Comparison of ENCODE assay signal across 30 mouse cellular contexts in genomic region chr11:115075859-115076258, GRCm38 (mm10). TPM values are rescaled to one million over a fixed set of nuclear protein-coding genes. Genes with fewer than 3 reads are reported as not detected.
DNase-seq lines count a peak whose midpoint lies in the region; ATAC-seq and TF ChIP-seq lines count a peak whose summit lies in the region.
"Had no signal": no experiment of that assay in that cellular context is flagged by ENCODE, and none has a peak within 500 bp of the region (broad histone marks: within the 10 kb centered on the region; RNA-seq: fewer than 3 reads in every experiment).

No protein-coding gene starts in this region.

- no peak for TF ChIP-seq RAD21 in MEL (IDR thresholded peaks at IDR 0.05; ENCODE audit: low read depth, low read length)

- no peaks in the 10 kb centered on the region for H3K9me3 ChIP-seq in liver, embryonic 11.5 days (ENCODE audit: control insufficient read depth, low read length)
- no peaks in the 10 kb centered on the region for H3K9me3 ChIP-seq in MEL (replicated peaks; ENCODE audit: insufficient read depth, low read length)
- no peaks in the 10 kb centered on the region for H3K9me3 ChIP-seq in liver, embryonic 13.5 days (replicated peaks)
- no peaks in the 10 kb centered on the region for H3K9me3 ChIP-seq in liver, embryonic 16.5 days (replicated peaks; ENCODE audit: control insufficient read depth, low read length)
- H3K9me3 ChIP-seq in hindbrain, embryonic 14.5 days (ENCODE audit: control insufficient read depth, low read length): no peaks in the 10 kb centered on the region
- H3K9me3 ChIP-seq: forebrain, embryonic 10.5 days; forebrain, embryonic 13.5 days; heart, embryonic 12.5 days; heart, embryonic 15.5 days; hindbrain, embryonic 12.5 days had no signal

- no peak overlapping the region for H3K9ac ChIP-seq in liver, embryonic 11.5 days (ENCODE audit: low read depth, low read length)
- no peak overlapping the region for H3K9ac ChIP-seq in MEL (ENCODE audit: control insufficient read depth, low read depth, low read length, poor library complexity, severe bottlenecking)
- no peak overlapping the region for H3K9ac ChIP-seq in liver, embryonic 13.5 days
- no peak overlapping the region for H3K9ac ChIP-seq in liver, embryonic 16.5 days (ENCODE audit: low read depth, low read length)
- H3K9ac ChIP-seq in hindbrain, embryonic 14.5 days: no peak overlapping the region
- H3K9ac ChIP-seq: forebrain, embryonic 13.5 days; forebrain, postnatal 0 days; heart, embryonic 12.5 days; heart, embryonic 15.5 days; hindbrain, embryonic 12.5 days had no signal

- H3K4me3 ChIP-seq in liver, embryonic 11.5 days (ENCODE audit: low read depth, low read length): no peak overlapping the region
- H3K4me3 ChIP-seq in MEL (ENCODE audit: control insufficient read depth in 1 of 2, insufficient read depth in 1 of 2, low read depth in 2 of 2, low read length in 2 of 2): no peak overlapping the region; a peak in 1 of 4 replicates
- no peak overlapping the region for H3K4me3 ChIP-seq in liver, embryonic 13.5 days (replicated peaks)
- no peak overlapping the region for H3K4me3 ChIP-seq in liver, embryonic 16.5 days (ENCODE audit: low read depth, low read length)
- no peak overlapping the region for H3K4me3 ChIP-seq in hindbrain, embryonic 14.5 days (replicated peaks; ENCODE audit: low read length)
- H3K4me3 ChIP-seq: forebrain, embryonic 10.5 days; forebrain, embryonic 13.5 days; gastrocnemius, adult 2 months; heart, embryonic 12.5 days; heart, embryonic 15.5 days; hindbrain, embryonic 12.5 days had no signal

- H3K27me3 ChIP-seq in liver, embryonic 11.5 days (replicated peaks; ENCODE audit: control insufficient read depth, insufficient read depth, low read length): no peaks in the 10 kb centered on the region
- H3K27me3 ChIP-seq in MEL (ENCODE audit: control insufficient read depth in 1 of 2, insufficient read depth in 2 of 2, low read length in 2 of 2): no peaks in the 10 kb centered on the region
- no peaks in the 10 kb centered on the region for H3K27me3 ChIP-seq in liver, embryonic 13.5 days
- H3K27me3 ChIP-seq in liver, embryonic 16.5 days (ENCODE audit: control insufficient read depth, insufficient read depth, low read depth, low read length): no peaks in the 10 kb centered on the region
- H3K27me3 ChIP-seq in hindbrain, embryonic 14.5 days (ENCODE audit: control insufficient read depth, insufficient read depth, low read length): peaks cover 7% of the 10 kb centered on the region; the same call in 1 of the 2 replicates
- H3K27me3 ChIP-seq: forebrain, embryonic 13.5 days; heart, embryonic 15.5 days; Patski had no signal

- peaks cover 10% of the 10 kb centered on the region for H3K4me1 ChIP-seq in liver, embryonic 11.5 days (replicated peaks; ENCODE audit: control insufficient read depth, insufficient read depth, low read length)
- peaks cover 6 to 19% of the 10 kb centered on the region in 2 experiments; a peak in 3 of 4 replicates for H3K4me1 ChIP-seq in MEL (ENCODE audit: control insufficient read depth in 1 of 2, insufficient read depth in 2 of 2, low read length in 2 of 2)
- peaks cover 36% of the 10 kb centered on the region for H3K4me1 ChIP-seq in liver, embryonic 13.5 days (replicated peaks)
- peaks cover 4% of the 10 kb centered on the region for H3K4me1 ChIP-seq in liver, embryonic 16.5 days (ENCODE audit: control insufficient read depth, low read depth, low read length)
- H3K4me1 ChIP-seq in hindbrain, embryonic 14.5 days (replicated peaks; ENCODE audit: control insufficient read depth, insufficient read depth, low read length): peaks cover 11% of the 10 kb centered on the region; the same call in 1 of the 2 replicates

- no peaks in the 10 kb centered on the region for H3K36me3 ChIP-seq in liver, embryonic 11.5 days (ENCODE audit: control insufficient read depth, insufficient read depth, low read length)
- H3K36me3 ChIP-seq in MEL (ENCODE audit: control insufficient read depth in 1 of 2, insufficient read depth in 2 of 2, low read length in 2 of 2): peaks cover 0 to 6% of the 10 kb centered on the region in 2 experiments; a peak in 1 of 4 replicates
- no peaks in the 10 kb centered on the region for H3K36me3 ChIP-seq in liver, embryonic 13.5 days
- H3K36me3 ChIP-seq in liver, embryonic 16.5 days (ENCODE audit: control insufficient read depth, insufficient read depth): no peaks in the 10 kb centered on the region
- H3K36me3 ChIP-seq in hindbrain, embryonic 14.5 days (replicated peaks; ENCODE audit: control insufficient read depth, insufficient read depth): no peaks in the 10 kb centered on the region
- H3K36me3 ChIP-seq: forebrain, embryonic 10.5 days; heart, embryonic 12.5 days; heart, embryonic 15.5 days; hindbrain, embryonic 12.5 days had no signal

- TF ChIP-seq POLR2A in MEL (IDR thresholded peaks at IDR 0.05; ENCODE audit: control insufficient read depth in 1 of 2, insufficient read depth in 1 of 2, low read depth in 1 of 2, low read length in 2 of 2, poor library complexity in 1 of 2): no peak

- TF ChIP-seq CTCF in MEL (IDR thresholded peaks at IDR 0.05 in 2 of 3, conservative IDR thresholded peaks at IDR 0.05 in 1 of 3; ENCODE audit: control insufficient read depth in 1 of 3, insufficient read depth in 1 of 3, low read depth in 2 of 3, low read length in 3 of 3, poor library complexity in 1 of 3, severe bottlenecking in 1 of 3): no peak

- intact Hi-C loops in heart, postnatal 25 days (cut with DNase I): no loop called here

- H3K4me2 ChIP-seq in liver, embryonic 11.5 days: 0 out of 2 replicates have a peak overlapping the region, but pooled peaks have one; percentile 1
- peak overlapping the region; percentile 24; the same call in 1 of the 2 replicates for H3K4me2 ChIP-seq in liver, embryonic 13.5 days
- peak overlapping the region; percentile 1; the same call in 1 of the 2 replicates for H3K4me2 ChIP-seq in liver, embryonic 16.5 days (ENCODE audit: low read depth, low read length)
- no peak overlapping the region for H3K4me2 ChIP-seq in hindbrain, embryonic 14.5 days (replicated peaks)
- H3K4me2 ChIP-seq: forebrain, embryonic 13.5 days; heart, embryonic 12.5 days; heart, embryonic 15.5 days; hindbrain, embryonic 12.5 days had no signal

- ATAC-seq in liver, embryonic 11.5 days (replicated peaks; ENCODE audit: low FRiP score): 0 out of 2 replicates have a peak, but pooled peaks have one; percentile 28
- peak; percentile 60 for ATAC-seq in liver, embryonic 13.5 days (ENCODE audit: low read depth)
- peak; percentile 58 for ATAC-seq in liver, embryonic 16.5 days (ENCODE audit: low read depth)
- no peak for ATAC-seq in hindbrain, embryonic 14.5 days (ENCODE audit: low FRiP score)
- ATAC-seq: forebrain, embryonic 13.5 days; forebrain, postnatal 0 days; hindbrain, postnatal 0 days; inflammation-experienced regulatory T-cells, adult 6 months; Patski had no signal

- 16% methylated on average over 5 of the region's 5 CpGs for WGBS in liver, embryonic 11.5 days
- 11% methylated on average over 5 of the region's 5 CpGs for WGBS in liver, embryonic 13.5 days (ENCODE audit: insufficient replicate concordance)
- 15% methylated on average over 5 of the region's 5 CpGs for WGBS in liver, embryonic 16.5 days (ENCODE audit: insufficient replicate concordance)
- WGBS in hindbrain, embryonic 14.5 days: 61% methylated on average over 5 of the region's 5 CpGs

- peak; percentile 20 to 43; a peak in 2 of 4 replicates for TF ChIP-seq EP300 in MEL (IDR thresholded peaks at IDR 0.05; ENCODE audit: low read depth in 1 of 2, low read length in 2 of 2)

- no peaks in the 10 kb centered on the region for H3K79me2 ChIP-seq in MEL (ENCODE audit: control insufficient read depth, insufficient read depth, low read length, poor library complexity)

- DNase-seq in liver, embryonic 11.5 days (ENCODE audit: low spot score): no peak
- DNase-seq in liver: no peak
- DNase-seq in MEL (ENCODE audit: low read depth, low spot score): peak; percentile 41
- no peak for DNase-seq in liver, embryonic 13.5 days
- no peak for DNase-seq in heart, postnatal 25 days (ENCODE audit: low spot score)
- DNase-seq in spleen, postnatal 4 days (ENCODE audit: low spot score in 2 of 2): no peak
- no peak for DNase-seq in hindbrain, embryonic 14.5 days (ENCODE audit: low spot score)
- DNase-seq: adrenal gland, postnatal 10 days; adrenal gland, postnatal 36 days; B cell, adult 2 months; cerebellum, adult 18-20 months; cerebellum, adult 9-10 months; cerebellum, postnatal 14 days; forebrain, postnatal 0 days; gastrocnemius, adult 2 months; gastrocnemius, postnatal 25 days; heart, adult 18-20 months; heart, postnatal 10 days had no signal

- H3K27ac ChIP-seq in liver, embryonic 11.5 days (ENCODE audit: low read depth, low read length): peak overlapping the region; percentile 51; the same call in 1 of the 2 replicates
- H3K27ac ChIP-seq in MEL (ENCODE audit: control insufficient read depth, low read depth, low read length): no peak overlapping the region
- H3K27ac ChIP-seq in liver, embryonic 13.5 days: peak overlapping the region; percentile 79
- peak overlapping the region; percentile 55 for H3K27ac ChIP-seq in liver, embryonic 16.5 days (ENCODE audit: low read length)
- H3K27ac ChIP-seq in hindbrain, embryonic 14.5 days: no peak overlapping the region
- H3K27ac ChIP-seq: forebrain, embryonic 10.5 days; forebrain, embryonic 13.5 days; gastrocnemius, adult 2 months; heart, embryonic 15.5 days; hindbrain, embryonic 12.5 days; hindbrain, postnatal 0 days had no signal

RNA-seq across cellular contexts. Expression of gene Cd300e, which starts 13.9 kb away (rescaled TPM):
- 0.33 and 0.56 TPM in 2 replicates for polyA plus RNA-seq in liver, embryonic 11.5 days (2014; fragmentation: Nextera tagmentation; extraction: Ambion mirVana)
- total RNA-seq in MEL (2012; rRNA removed): not detected in 2 replicates
- not detected for polyA plus RNA-seq in MEL (2012; ENCODE audit: insufficient read depth in 1 of 2, insufficient read length in 2 of 2, low read depth in 1 of 2, low replicate concordance in 2 of 2, missing spikeins in 1 of 2)
- polyA plus RNA-seq in liver, embryonic 13.5 days (2015; fragmentation: Nextera tagmentation; extraction: Ambion mirVana): 0.68 and 0.82 TPM in 2 replicates
- polyA plus RNA-seq in liver, embryonic 16.5 days (2015; fragmentation: Nextera tagmentation; extraction: Ambion mirVana): 0.46 and 0.79 TPM in 2 replicates
- under 1 TPM; 0.28 to 0.42 TPM for total RNA-seq in heart, postnatal 25 days (2021)
- polyA plus RNA-seq in hindbrain, embryonic 14.5 days (2014; fragmentation: Nextera tagmentation; extraction: Ambion mirVana): 0.16 TPM in 1 of 2 replicates, not detected in the other
- total RNA-seq: forebrain, postnatal 0 days; gastrocnemius, adult 2 months; gastrocnemius, postnatal 25 days; hematopoietic stem cell, adult 5-6 weeks; hindbrain, postnatal 0 days had no signal
- polyA plus RNA-seq: embryonic facial prominence, embryonic 11.5 days; forebrain, embryonic 10.5 days; forebrain, embryonic 13.5 days; forebrain, postnatal 0 days; heart, embryonic 12.5 days; heart, embryonic 15.5 days; hindbrain, embryonic 12.5 days had no signal

RNA-seq across cellular contexts. Expression of gene Rab37, which starts 15.4 kb away (rescaled TPM):
- 6.3 and 7.9 TPM in 2 replicates for polyA plus RNA-seq in liver, embryonic 11.5 days (2014; fragmentation: Nextera tagmentation; extraction: Ambion mirVana)
- total RNA-seq in MEL (2012; rRNA removed): 17.2 and 20.6 TPM in 2 replicates
- polyA plus RNA-seq in MEL (2012; ENCODE audit: insufficient read depth in 1 of 2, insufficient read length in 2 of 2, low read depth in 1 of 2, low replicate concordance in 2 of 2, missing spikeins in 1 of 2): 10 to 100 TPM in 1 of 2 experiments, not detected in 1; 14.6 TPM
- polyA plus RNA-seq in liver, embryonic 13.5 days (2015; fragmentation: Nextera tagmentation; extraction: Ambion mirVana): 3.3 and 3.6 TPM in 2 replicates
- 2.3 and 2.4 TPM in 2 replicates for polyA plus RNA-seq in liver, embryonic 16.5 days (2015; fragmentation: Nextera tagmentation; extraction: Ambion mirVana)
- under 1 TPM; 0.67 to 0.75 TPM for total RNA-seq in heart, postnatal 25 days (2021)
- 0.59 and 0.66 TPM in 2 replicates for polyA plus RNA-seq in hindbrain, embryonic 14.5 days (2014; fragmentation: Nextera tagmentation; extraction: Ambion mirVana)

RNA-seq across cellular contexts. Expression of gene Cd300ld3, which starts 27.6 kb away (rescaled TPM):
- polyA plus RNA-seq in liver, embryonic 11.5 days (2014; fragmentation: Nextera tagmentation; extraction: Ambion mirVana): not detected in 2 replicates
- not detected in 2 replicates for total RNA-seq in MEL (2012; rRNA removed)
- not detected for polyA plus RNA-seq in MEL (2012; ENCODE audit: insufficient read depth in 1 of 2, insufficient read length in 2 of 2, low read depth in 1 of 2, low replicate concordance in 2 of 2, missing spikeins in 1 of 2)
- polyA plus RNA-seq in liver, embryonic 13.5 days (2015; fragmentation: Nextera tagmentation; extraction: Ambion mirVana): not detected in 2 replicates
- polyA plus RNA-seq in liver, embryonic 16.5 days (2015; fragmentation: Nextera tagmentation; extraction: Ambion mirVana): not detected in 2 replicates
- 1 to 10 TPM; 9.0 to 9.7 TPM for total RNA-seq in heart, postnatal 25 days (2021)
- polyA plus RNA-seq in hindbrain, embryonic 14.5 days (2014; fragmentation: Nextera tagmentation; extraction: Ambion mirVana): not detected in 2 replicates
- total RNA-seq: forebrain, postnatal 0 days; hematopoietic stem cell, adult 5-6 weeks; hindbrain, postnatal 0 days had no signal
- polyA plus RNA-seq: embryonic facial prominence, embryonic 11.5 days; embryonic facial prominence, embryonic 14.5 days; forebrain, embryonic 10.5 days; forebrain, embryonic 13.5 days; forebrain, postnatal 0 days; heart, embryonic 12.5 days; heart, embryonic 15.5 days; hindbrain, embryonic 12.5 days; hindbrain, postnatal 0 days; inflammation-experienced regulatory T-cells, adult 6 months; Patski had no signal

RNA-seq across cellular contexts. Expression of gene Cd300ld5, which starts 38.3 kb away (rescaled TPM):
- polyA plus RNA-seq in liver, embryonic 11.5 days (2014; fragmentation: Nextera tagmentation; extraction: Ambion mirVana): not detected in 2 replicates
- not detected in 2 replicates for total RNA-seq in MEL (2012; rRNA removed)
- not detected for polyA plus RNA-seq in MEL (2012; ENCODE audit: insufficient read depth in 1 of 2, insufficient read length in 2 of 2, low read depth in 1 of 2, low replicate concordance in 2 of 2, missing spikeins in 1 of 2)
- polyA plus RNA-seq in liver, embryonic 13.5 days (2015; fragmentation: Nextera tagmentation; extraction: Ambion mirVana): not detected in 2 replicates
- not detected in 2 replicates for polyA plus RNA-seq in liver, embryonic 16.5 days (2015; fragmentation: Nextera tagmentation; extraction: Ambion mirVana)
- 1 to 10 TPM; 1.2 to 1.9 TPM for total RNA-seq in heart, postnatal 25 days (2021)
- polyA plus RNA-seq in hindbrain, embryonic 14.5 days (2014; fragmentation: Nextera tagmentation; extraction: Ambion mirVana): not detected in 2 replicates
- total RNA-seq: forebrain, postnatal 0 days; hematopoietic stem cell, adult 5-6 weeks; hindbrain, postnatal 0 days had no signal
- polyA plus RNA-seq: embryonic facial prominence, embryonic 11.5 days; embryonic facial prominence, embryonic 14.5 days; forebrain, embryonic 10.5 days; forebrain, embryonic 13.5 days; forebrain, postnatal 0 days; heart, embryonic 12.5 days; heart, embryonic 15.5 days; hindbrain, embryonic 12.5 days; hindbrain, postnatal 0 days; inflammation-experienced regulatory T-cells, adult 6 months; Patski had no signal

RNA-seq across cellular contexts. Expression of gene Cd300ld4, which starts 49.0 kb away (rescaled TPM):
- not detected in 2 replicates for polyA plus RNA-seq in liver, embryonic 11.5 days (2014; fragmentation: Nextera tagmentation; extraction: Ambion mirVana)
- not detected in 2 replicates for total RNA-seq in MEL (2012; rRNA removed)
- polyA plus RNA-seq in MEL (2012; ENCODE audit: insufficient read depth in 1 of 2, insufficient read length in 2 of 2, low read depth in 1 of 2, low replicate concordance in 2 of 2, missing spikeins in 1 of 2): not detected
- not detected in 2 replicates for polyA plus RNA-seq in liver, embryonic 13.5 days (2015; fragmentation: Nextera tagmentation; extraction: Ambion mirVana)
- polyA plus RNA-seq in liver, embryonic 16.5 days (2015; fragmentation: Nextera tagmentation; extraction: Ambion mirVana): not detected in 2 replicates
- total RNA-seq in heart, postnatal 25 days (2021): under 1 TPM in 1 of 2 experiments, not detected in 1; 0.50 TPM
- not detected in 2 replicates for polyA plus RNA-seq in hindbrain, embryonic 14.5 days (2014; fragmentation: Nextera tagmentation; extraction: Ambion mirVana)
- total RNA-seq: forebrain, postnatal 0 days; gastrocnemius, postnatal 25 days; heart, postnatal 10 days; hematopoietic stem cell, adult 5-6 weeks; hindbrain, postnatal 0 days had no signal
- polyA plus RNA-seq: embryonic facial prominence, embryonic 11.5 days; embryonic facial prominence, embryonic 14.5 days; forebrain, embryonic 10.5 days; forebrain, embryonic 13.5 days; forebrain, postnatal 0 days; heart, embryonic 12.5 days; heart, embryonic 15.5 days; hindbrain, embryonic 12.5 days; hindbrain, postnatal 0 days; inflammation-experienced regulatory T-cells, adult 6 months; Patski had no signal

Comparison
In these comparisons a context has a peak if more than half of its experiments do, and no peak if none do; other contexts are left out.
1. H3K27ac ChIP-seq: peak in liver, embryonic 11.5 days (single experiment), liver, embryonic 13.5 days (single experiment) and liver, embryonic 16.5 days (single experiment); none in MEL (single experiment) and hindbrain, embryonic 14.5 days (single experiment).